Mouse (Mus musculus): ENCODE data around the gene Gsg1l. TPM values are rescaled to one million over a fixed set of nuclear protein-coding genes. Genes with fewer than 3 reads are reported as not detected.
A peak's percentile ranks its signal among the peaks of the same experiment; 100 is the strongest.

Gene Gsg1l
- polyA plus RNA-seq (2016; fragmentation: Nextera tagmentation; extraction: Ambion mirVana) = 1.2 and 1.4 TPM in 2 replicates

DNA sequence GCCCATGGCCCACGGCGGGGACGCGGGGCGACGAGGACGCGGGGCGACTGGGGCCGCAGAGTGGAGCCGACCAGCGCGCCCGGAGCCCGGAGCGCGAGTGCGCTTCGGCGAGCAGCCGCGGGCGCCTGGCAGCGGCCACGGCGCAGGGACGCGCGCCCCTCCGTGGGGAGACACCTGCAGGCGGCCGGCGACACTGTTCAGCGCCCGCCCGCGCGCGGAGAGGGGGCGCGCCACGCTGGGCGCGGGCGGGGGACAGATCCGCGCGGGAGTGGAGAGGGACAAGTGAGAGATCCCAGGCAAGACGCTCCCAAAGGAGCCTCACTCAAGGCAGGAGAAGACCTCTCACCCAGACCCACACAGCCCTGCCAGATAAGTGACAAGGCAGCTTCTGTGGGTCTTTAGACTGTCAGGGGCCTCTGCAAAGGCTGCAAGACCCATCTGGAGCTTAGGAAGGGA lies at the start of gene Gsg1l:
TSS of gene Gsg1l (minus strand) at position 126 of the 456 bp plus-strand sequence.
- Histone ChIP-seq H3K27me3 (peaks cover 66% of the 10 kb centered on the region), H3K36me3 (no peaks in the 10 kb centered on the region), H3K4me1 (peaks cover 15% of the 10 kb centered on the region), H3K4me2 (replicated peaks) (peak within 1 kb of the TSS; percentile 99), H3K4me3 (peak within 1 kb of the TSS; percentile 59), H3K9ac (peak within 1 kb of the TSS; percentile 58), H3K9me3 (no peaks in the 10 kb centered on the region), H3K27ac (no peak within 1 kb of the TSS)
- 1% methylated on average over 42 of the region's 49 CpGs for WGBS
- no peak for ATAC-seq (ENCODE audit: insufficient number of reproducible peaks, insufficient read depth, low FRiP score, low TSS enrichment)

DNA sequence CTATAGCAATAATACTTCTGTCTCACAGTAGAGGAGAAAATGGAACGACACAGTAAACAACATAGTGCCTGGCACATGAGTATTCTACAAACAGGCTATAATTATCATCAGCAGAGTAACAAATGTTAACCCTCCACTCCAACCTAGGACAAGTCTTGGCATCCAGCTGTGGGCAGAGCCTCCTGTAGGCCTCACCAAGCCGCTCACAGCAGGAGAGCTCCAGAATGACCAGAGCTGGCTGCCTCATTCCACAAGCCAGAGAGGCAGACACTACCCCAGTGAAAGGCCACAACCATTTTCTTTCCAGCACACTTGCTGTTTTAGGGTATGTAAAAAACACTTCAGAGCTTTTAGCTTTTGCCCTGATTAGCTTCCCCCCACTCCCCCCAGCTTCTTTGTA lies 45.5 kb upstream of the Gsg1l start:
- Histone ChIP-seq H3K9me3 (no peaks in the 10 kb centered on the region), H3K9ac (no peak overlapping the region), H3K4me1 (no peaks in the 10 kb centered on the region), H3K36me3 (peaks cover 69% of the 10 kb centered on the region), H3K4me2 (replicated peaks) (no peak overlapping the region), H3K4me3 (no peak overlapping the region), H3K27ac (no peak overlapping the region), H3K27me3 (no peaks in the 10 kb centered on the region)
- 87% methylated on average over 2 of the region's 2 CpGs for WGBS
- no peak for ATAC-seq (ENCODE audit: insufficient number of reproducible peaks, insufficient read depth, low FRiP score, low TSS enrichment)

DNA sequence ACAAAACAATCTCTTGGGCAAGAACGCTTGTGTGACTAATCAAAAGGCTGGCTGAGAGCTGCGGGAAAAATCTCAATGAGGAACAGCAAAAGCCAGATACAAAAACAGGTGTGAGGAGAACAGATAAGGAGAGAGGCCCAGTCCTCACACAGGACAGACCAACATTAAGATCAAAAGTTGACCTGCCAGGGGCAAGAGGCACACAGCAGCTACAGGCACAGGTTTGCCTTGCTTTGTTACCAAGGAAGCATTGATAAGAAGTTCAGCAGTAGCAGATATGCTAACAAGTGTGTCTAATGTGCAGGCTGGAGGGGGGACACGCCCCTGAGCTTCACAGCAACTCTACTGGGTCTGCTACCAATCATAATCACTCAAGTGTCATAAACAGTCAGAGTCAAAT lies 44.3 kb upstream of the Gsg1l start:
- WGBS = 87% methylated on average over 3 of the region's 3 CpGs
- H3K4me1 ChIP-seq = no peaks in the 10 kb centered on the region
- H3K27me3 ChIP-seq = no peaks in the 10 kb centered on the region
- H3K27ac ChIP-seq = no peak overlapping the region
- ATAC-seq (ENCODE audit: insufficient number of reproducible peaks, insufficient read depth, low FRiP score, low TSS enrichment) = no peak
- H3K4me3 ChIP-seq = no peak overlapping the region
- no peak overlapping the region for H3K9ac ChIP-seq
- H3K36me3 ChIP-seq = peaks cover 73% of the 10 kb centered on the region
- H3K9me3 ChIP-seq = no peaks in the 10 kb centered on the region
- no peak overlapping the region for H3K4me2 ChIP-seq (replicated peaks)

DNA sequence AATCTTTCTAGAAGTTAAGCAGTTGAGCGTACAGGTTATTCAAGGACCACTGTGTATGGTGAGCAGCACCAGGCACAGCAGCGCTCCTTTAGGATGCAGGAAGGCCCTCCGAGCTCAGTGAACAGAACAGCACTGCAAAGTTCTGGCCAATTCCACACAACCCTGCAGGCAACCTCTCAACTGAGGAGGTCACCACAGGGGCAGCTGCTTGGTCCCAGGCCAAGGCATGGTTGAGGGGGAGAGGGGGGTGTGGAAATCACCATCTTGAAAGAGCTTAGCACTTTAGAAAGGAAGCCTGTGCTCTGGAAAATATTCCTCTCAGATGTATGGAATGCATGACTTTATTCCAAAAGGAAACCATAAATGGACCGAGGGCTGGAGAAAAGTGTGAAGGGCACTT lies 39.3 kb upstream of the Gsg1l start:
- H3K27me3 ChIP-seq = no peaks in the 10 kb centered on the region
- H3K36me3 ChIP-seq = peaks cover 62% of the 10 kb centered on the region
- no peak overlapping the region for H3K4me3 ChIP-seq

DNA sequence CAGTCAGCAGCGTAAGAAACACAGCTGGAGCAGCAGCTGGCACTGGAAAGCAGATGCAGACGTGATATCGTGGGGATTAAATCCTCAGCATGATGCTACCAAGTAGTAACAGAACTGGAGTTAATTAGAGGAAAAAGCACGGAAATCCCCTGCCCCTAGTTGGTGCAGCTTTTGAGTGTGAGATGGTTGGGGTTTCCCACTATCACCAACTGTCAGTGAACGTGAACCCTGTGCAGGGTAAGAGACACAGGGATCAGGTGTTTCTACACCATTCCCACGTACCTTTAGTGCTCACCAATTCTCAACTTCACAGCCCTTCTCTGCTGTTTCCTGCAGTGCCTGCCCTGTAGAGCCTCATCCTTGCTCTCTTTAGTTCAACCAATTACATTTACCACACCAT lies 37.6 kb upstream of the Gsg1l start:
- H3K4me3 ChIP-seq = no peak overlapping the region

More for the DNA sequence above, 39.3 kb upstream of the Gsg1l start:
- 87% methylated on average over 4 of the region's 4 CpGs for WGBS
- Histone ChIP-seq H3K27ac (no peak overlapping the region), H3K4me1 (no peaks in the 10 kb centered on the region), H3K4me2 (replicated peaks) (no peak overlapping the region), H3K9me3 (no peaks in the 10 kb centered on the region), H3K9ac (no peak overlapping the region)
- no peak for ATAC-seq (ENCODE audit: insufficient number of reproducible peaks, insufficient read depth, low FRiP score, low TSS enrichment)

DNA sequence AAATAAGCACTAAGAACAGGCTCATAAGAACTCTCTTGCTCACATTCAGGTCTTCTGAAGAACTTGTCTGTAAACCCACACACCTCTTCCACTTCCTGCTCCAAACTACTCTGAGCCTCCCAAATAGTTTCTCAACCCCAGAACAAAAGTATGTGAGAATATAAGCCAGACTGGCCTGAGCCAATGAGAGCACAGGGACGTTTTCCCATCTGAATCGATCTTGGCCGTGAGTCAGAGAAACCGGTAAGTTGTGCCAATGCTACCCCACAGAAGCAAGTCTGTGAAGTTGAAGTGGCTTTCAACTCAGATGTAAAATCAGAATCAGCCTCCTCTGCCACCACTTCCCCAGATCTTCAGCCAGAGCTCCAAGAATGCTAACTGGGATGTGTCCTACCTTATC lies 31.1 kb upstream of the Gsg1l start:
- Histone ChIP-seq H3K9ac (no peak overlapping the region), H3K4me3 (no peak overlapping the region), H3K36me3 (peaks cover 69% of the 10 kb centered on the region), H3K27me3 (no peaks in the 10 kb centered on the region), H3K9me3 (no peaks in the 10 kb centered on the region), H3K27ac (no peak overlapping the region), H3K4me2 (replicated peaks) (no peak overlapping the region), H3K4me1 (no peaks in the 10 kb centered on the region)
- 95% methylated on average over 4 of the region's 4 CpGs for WGBS
- ATAC-seq (ENCODE audit: insufficient number of reproducible peaks, insufficient read depth, low FRiP score, low TSS enrichment) = no peak

More for the DNA sequence above, 37.6 kb upstream of the Gsg1l start:
- Histone ChIP-seq H3K4me2 (replicated peaks) (no peak overlapping the region), H3K27ac (no peak overlapping the region), H3K36me3 (peaks cover 70% of the 10 kb centered on the region), H3K9me3 (no peaks in the 10 kb centered on the region), H3K9ac (no peak overlapping the region), H3K4me1 (no peaks in the 10 kb centered on the region), H3K27me3 (no peaks in the 10 kb centered on the region)
- ATAC-seq (ENCODE audit: insufficient number of reproducible peaks, insufficient read depth, low FRiP score, low TSS enrichment) = no peak
- WGBS = 73% methylated on average over 6 of the region's 6 CpGs

DNA sequence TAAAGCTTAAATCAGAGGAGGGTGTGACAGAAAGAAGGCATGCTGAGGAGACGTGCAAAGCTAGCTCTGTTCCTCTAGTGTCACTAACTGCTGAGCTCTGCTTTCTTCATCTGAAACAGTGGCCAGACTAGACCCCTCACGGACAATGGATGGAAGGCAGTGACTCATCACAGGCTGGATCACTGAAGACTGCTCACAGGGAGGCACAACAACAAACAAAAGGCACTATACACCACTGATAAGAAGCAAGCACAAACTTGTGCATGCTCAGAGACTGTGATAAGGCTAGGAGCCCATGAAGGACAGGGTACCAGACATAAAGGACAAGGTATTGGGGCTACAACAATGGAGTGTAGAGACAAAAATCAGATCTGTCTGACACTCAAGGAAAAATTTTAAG lies 29.0 kb upstream of the Gsg1l start:
- no peak for ATAC-seq (ENCODE audit: insufficient number of reproducible peaks, insufficient read depth, low FRiP score, low TSS enrichment)
- 85% methylated on average over 2 of the region's 2 CpGs for WGBS

DNA sequence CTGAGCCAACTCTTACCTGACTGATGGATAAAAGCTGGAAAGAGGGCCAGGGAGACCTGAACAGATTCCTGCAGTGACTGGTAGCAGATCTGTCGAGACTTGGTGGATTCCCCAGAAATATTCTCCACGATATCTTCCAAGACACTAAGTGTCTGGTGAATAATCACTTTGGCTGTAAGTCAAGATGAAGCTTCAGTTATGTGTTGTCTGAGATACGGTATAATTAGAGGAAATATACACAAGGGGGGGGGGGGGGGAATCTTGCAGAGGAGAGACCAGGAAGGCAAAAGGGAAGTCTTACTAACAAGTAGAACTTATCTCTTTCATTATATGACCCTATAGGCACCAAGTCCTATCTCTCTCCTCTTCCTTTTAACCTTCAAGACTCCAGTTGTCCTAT lies 27.7 kb upstream of the Gsg1l start:
- H3K9me3 ChIP-seq = no peaks in the 10 kb centered on the region
- no peak overlapping the region for H3K4me3 ChIP-seq
- 80% methylated on average over 3 of the region's 3 CpGs for WGBS
- ATAC-seq (ENCODE audit: insufficient number of reproducible peaks, insufficient read depth, low FRiP score, low TSS enrichment) = no peak
- no peaks in the 10 kb centered on the region for H3K4me1 ChIP-seq
- H3K4me2 ChIP-seq (replicated peaks) = no peak overlapping the region
- no peak overlapping the region for H3K9ac ChIP-seq
- no peaks in the 10 kb centered on the region for H3K27me3 ChIP-seq
- H3K27ac ChIP-seq = no peak overlapping the region
- peaks cover 88% of the 10 kb centered on the region for H3K36me3 ChIP-seq

More for the DNA sequence above, 29.0 kb upstream of the Gsg1l start:
- no peak overlapping the region for H3K9ac ChIP-seq
- no peaks in the 10 kb centered on the region for H3K4me1 ChIP-seq
- H3K9me3 ChIP-seq = no peaks in the 10 kb centered on the region
- no peak overlapping the region for H3K4me3 ChIP-seq
- no peaks in the 10 kb centered on the region for H3K27me3 ChIP-seq
- no peak overlapping the region for H3K4me2 ChIP-seq (replicated peaks)
- peaks cover 87% of the 10 kb centered on the region for H3K36me3 ChIP-seq
- H3K27ac ChIP-seq = no peak overlapping the region

DNA sequence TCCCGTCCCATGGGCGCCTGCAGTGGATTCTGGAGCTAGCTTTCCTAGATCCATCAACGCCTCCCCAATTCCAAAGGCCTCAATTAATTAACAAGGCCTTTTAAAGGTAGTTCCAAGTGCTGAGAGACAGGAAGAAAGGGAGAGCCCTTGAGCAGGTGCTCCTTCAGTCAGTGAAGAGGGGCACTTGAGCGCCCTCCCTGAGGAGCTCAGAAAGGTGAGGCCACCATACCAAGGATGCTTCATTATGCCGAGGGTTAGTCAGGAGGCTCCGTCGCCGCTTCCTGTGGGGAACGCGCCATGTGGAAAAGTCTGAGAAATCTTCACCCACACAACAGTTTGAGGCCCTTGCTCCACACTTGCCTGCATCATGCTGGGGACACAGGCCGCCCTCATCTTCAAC lies 18.2 kb upstream of the Gsg1l start:
- no peak overlapping the region for H3K4me2 ChIP-seq (replicated peaks)
- peaks cover 72% of the 10 kb centered on the region for H3K36me3 ChIP-seq
- no peak overlapping the region for H3K9ac ChIP-seq
- no peaks in the 10 kb centered on the region for H3K9me3 ChIP-seq
- H3K27ac ChIP-seq = no peak overlapping the region
- no peak overlapping the region for H3K4me3 ChIP-seq
- WGBS = 94% methylated on average over 11 of the region's 11 CpGs
- ATAC-seq (ENCODE audit: insufficient number of reproducible peaks, insufficient read depth, low FRiP score, low TSS enrichment) = no peak
- no peaks in the 10 kb centered on the region for H3K4me1 ChIP-seq
- no peaks in the 10 kb centered on the region for H3K27me3 ChIP-seq

DNA sequence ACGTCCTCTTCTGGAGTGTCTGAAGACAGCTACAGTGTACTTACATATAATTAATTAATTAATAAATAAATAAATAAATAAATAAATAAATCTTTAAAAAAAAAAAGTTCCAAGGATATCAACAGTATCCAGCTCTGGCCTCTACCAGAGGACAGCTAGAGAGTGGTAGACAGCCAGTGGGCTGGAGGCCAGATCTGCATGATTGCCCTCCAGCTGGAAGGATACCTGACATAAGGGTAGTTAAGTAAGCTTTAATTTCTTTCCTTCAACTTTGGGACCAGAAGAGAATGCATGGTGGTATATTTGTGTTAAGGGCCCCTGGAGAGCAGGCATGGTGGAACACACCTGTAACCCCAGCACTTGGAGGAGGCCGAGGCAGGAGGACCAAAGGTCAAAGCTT lies 17.6 kb upstream of the Gsg1l start:
- Histone ChIP-seq H3K4me2 (replicated peaks) (no peak overlapping the region), H3K9ac (no peak overlapping the region), H3K4me3 (no peak overlapping the region), H3K4me1 (no peaks in the 10 kb centered on the region), H3K36me3 (peaks cover 69% of the 10 kb centered on the region), H3K27me3 (no peaks in the 10 kb centered on the region), H3K9me3 (no peaks in the 10 kb centered on the region), H3K27ac (no peak overlapping the region)
- 86% methylated on average over 2 of the region's 2 CpGs for WGBS
- no peak for ATAC-seq (ENCODE audit: insufficient number of reproducible peaks, insufficient read depth, low FRiP score, low TSS enrichment)

DNA sequence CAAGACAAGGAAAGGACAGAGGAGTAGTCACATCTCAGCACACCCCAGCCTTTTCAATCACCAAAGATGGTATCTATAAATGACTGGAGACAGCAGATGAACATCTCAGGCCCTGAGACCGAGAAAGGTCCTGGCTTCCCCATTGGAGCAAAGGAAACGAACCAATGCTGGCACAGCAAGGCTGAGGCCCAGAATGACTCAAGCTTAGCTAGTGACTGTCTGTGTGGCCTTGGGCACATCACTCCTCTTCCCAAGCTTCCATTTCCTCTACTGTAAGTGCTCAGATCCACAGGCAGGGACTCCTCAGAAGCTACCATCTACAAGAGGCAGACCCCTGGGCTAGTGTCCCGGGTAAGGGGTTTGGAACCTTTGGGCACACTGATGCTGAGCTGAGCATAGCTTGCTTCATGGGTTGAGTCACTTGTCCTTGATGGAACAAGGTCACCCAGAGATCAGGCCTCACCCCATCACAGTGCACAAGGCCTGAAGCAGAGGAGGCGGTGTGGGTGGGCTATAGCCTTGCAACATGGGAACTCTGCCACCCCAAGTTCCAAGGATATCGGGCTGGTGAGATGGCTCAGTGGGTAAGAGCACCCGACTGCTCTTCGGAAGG lies 17.1 kb upstream of the Gsg1l start:
- H3K36me3 ChIP-seq = peaks cover 63% of the 10 kb centered on the region

DNA sequence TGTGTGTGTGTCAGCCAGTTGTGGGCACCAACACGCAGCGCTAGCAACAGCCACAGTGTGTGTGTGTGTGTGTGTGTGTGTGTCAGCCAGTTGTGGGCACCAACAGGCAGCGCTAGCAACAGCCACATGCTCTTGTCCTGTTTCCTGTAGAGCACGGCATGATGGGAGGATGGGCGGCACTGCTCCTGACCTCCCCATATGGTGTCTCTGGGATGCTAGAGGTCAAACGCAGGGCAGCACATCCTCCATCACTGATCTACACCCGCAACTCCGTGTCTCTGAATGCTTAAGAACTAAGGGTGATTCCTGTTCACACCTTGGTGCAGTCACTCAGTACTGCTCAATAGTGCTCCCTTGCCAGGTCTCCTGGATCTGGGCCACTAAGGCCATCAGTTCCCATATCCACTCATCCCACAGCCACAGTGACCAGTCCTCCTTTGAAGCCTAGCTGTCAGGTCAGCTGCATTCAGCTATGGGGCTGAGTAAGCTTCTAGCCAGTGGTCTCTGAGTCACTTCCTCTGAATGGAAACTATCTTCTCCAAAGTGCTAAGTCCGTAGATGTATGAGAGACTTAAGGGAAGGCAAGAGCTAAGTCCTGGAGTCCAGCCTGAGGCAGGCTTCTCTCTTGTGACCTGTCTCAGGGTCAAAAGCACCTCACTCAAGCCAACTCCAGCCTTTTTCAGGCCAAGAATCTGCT lies 15.2 kb upstream of the Gsg1l start:
- Histone ChIP-seq H3K9me3 (no peaks in the 10 kb centered on the region), H3K36me3 (peaks cover 51% of the 10 kb centered on the region)
- 86% methylated on average over 7 of the region's 9 CpGs for WGBS

More for the DNA sequence above, 17.1 kb upstream of the Gsg1l start:
- Histone ChIP-seq H3K4me3 (no peak overlapping the region), H3K4me2 (replicated peaks) (no peak overlapping the region), H3K27me3 (no peaks in the 10 kb centered on the region), H3K27ac (no peak overlapping the region), H3K9me3 (no peaks in the 10 kb centered on the region), H3K9ac (no peak overlapping the region), H3K4me1 (no peaks in the 10 kb centered on the region)
- WGBS = 95% methylated on average over 7 of the region's 7 CpGs
- no peak for ATAC-seq (ENCODE audit: insufficient number of reproducible peaks, insufficient read depth, low FRiP score, low TSS enrichment)

More for the DNA sequence above, 15.2 kb upstream of the Gsg1l start:
- Histone ChIP-seq H3K4me1 (no peaks in the 10 kb centered on the region), H3K4me2 (replicated peaks) (no peak overlapping the region), H3K27me3 (no peaks in the 10 kb centered on the region), H3K4me3 (no peak overlapping the region), H3K27ac (no peak overlapping the region), H3K9ac (no peak overlapping the region)
- no peak for ATAC-seq (ENCODE audit: insufficient number of reproducible peaks, insufficient read depth, low FRiP score, low TSS enrichment)

Measured in embryonic facial prominence, embryonic 12.5 days (tissue).